Mouse (Mus musculus) ovary, postnatal 10 days (tissue): Measurements from ENCODE around the gene Tm9sf3.

Experiments used
- DNase-seq: peaks from one replicate; pipeline ENCODE4 v3.0.0; 2022; ENCODE audit warnings: low spot score

Tm9sf3 gene

GRCm38 (mm10) chr19:41176881-41177280, 86.9 kb downstream of the Tm9sf3 start:
- DNase-seq = no peak

GRCm38 (mm10) chr19:41165914-41166235, 97.9 kb downstream of the Tm9sf3 start:
- no peak for DNase-seq

GRCm38 (mm10) chr19:41165144-41165913, 98.5 kb downstream of the Tm9sf3 start:
- no peak for DNase-seq

- no peak for DNase-seq
Observed at GRCm38 (mm10) chr19:41164447-41165095, 99.2 kb downstream of the Tm9sf3 start.
